Mouse (Mus musculus): ENCODE results near the gene Llgl2.
A peak's percentile ranks its signal among the peaks of the same experiment; 100 is the strongest.
"Not testable (repeated sequence)": the region's sequence is repeated elsewhere in the genome, so short reads cannot be mapped to it uniquely, and the experiment has no call there.

Gene Llgl2

DNA sequence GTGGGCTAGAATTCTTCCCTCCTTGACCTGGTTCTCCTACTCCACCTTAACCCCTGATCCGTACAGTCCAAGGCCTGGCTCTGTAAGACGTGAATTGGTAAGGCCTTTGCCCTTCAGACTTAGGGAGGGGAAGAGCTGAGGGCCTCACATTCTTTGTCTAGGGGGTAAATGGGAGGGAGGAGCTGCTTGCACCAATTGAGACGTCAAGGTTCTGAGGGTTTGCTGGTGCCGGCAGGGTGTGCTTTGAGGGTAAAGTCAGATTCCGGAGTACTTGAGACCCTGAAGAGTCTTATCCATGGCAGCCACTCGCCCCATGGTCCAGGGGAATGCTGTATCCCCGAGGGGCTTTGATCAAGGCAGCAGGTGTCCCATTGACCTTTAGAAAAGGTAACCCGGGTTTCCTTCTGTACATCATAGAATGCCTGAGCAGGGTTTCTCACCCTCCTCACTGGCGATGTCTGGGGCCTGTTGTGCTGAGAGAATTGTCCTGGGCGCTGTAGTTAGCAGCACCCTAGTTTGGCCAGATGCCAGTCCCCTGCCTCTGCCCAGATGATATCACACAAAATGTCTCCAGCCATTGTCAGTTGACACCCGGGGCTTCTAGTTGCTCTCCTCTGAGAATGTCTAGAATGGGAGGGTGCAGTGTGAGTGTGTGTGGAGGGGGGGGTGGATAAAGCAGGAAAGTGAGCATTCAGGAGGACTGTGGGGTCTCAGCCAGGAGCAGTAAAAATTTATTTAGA lies 13.0 kb downstream of the Llgl2 start:
- DNase-seq: no peak

- DNase-seq: no peak
These were observed 13.9 kb downstream of the Llgl2 start for GRCm38 (mm10) chr11:115837606-115838345.

- no peak for DNase-seq
These were observed 15.1 kb downstream of the Llgl2 start for GRCm38 (mm10) chr11:115838895-115839311.

- no peak for DNase-seq
These were observed 15.9 kb downstream of the Llgl2 start for GRCm38 (mm10) chr11:115839732-115840131.

GRCm38 (mm10) chr11:115841044-115841443 lies 17.2 kb downstream of the Llgl2 start:
- no peak for DNase-seq

GRCm38 (mm10) chr11:115841961-115842550 lies 18.2 kb downstream of the Llgl2 start:
- no peak for DNase-seq

DNA sequence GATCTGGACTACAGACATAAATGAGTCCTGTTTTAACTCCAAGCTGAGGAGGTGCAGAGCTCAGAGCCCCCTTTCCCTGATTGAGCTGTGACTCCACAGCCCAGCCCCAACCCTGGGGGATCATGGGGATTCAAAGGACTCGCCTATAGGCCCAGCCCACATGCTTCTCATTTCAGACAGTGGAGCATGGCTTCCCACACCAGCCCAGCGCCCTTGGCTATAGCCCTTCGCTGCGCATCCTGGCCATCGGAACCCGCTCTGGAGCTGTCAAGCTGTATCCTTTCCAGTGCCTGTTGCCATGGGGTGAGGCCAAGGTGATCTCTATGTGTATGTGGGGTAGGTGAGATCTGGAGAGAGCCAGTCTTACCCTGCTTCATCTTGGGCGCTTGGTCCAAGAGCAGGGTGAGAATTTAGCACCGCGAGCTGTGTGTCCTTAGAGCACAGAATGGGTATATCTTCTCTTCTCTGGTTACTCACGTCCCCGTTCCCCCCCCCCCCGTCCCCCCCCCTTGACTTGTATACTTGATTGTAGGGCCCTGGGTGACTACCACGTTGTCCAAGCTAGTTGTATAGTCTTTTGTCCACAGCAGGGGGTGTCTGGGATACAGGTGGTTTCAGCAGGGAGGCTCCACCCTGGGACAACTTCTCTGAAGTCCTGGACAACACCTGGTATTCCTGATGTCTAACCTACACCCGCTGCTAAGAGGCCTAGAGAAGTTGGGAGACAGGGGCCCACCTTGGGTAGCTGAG lies 19.5 kb downstream of the Llgl2 start:
- DNase-seq: no peak

DNA sequence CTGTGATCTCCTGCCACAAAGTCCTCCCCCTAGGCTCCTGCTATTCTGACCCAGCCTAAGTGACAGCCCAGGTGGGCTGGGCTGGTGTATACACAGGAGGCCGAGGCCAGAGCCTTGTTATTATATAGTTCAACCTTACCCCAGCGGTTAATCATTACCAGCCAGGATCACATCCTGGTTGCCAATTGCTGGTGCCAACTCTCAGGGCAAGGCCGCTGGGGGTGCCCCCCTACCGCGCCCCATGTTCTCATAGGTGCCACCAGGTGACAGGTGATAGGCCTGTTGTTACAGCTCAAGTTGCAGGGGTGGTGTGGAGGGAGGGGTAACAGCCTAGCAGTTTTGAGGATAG lies 20.0 kb downstream of the Llgl2 start:
- no peak for DNase-seq

DNA sequence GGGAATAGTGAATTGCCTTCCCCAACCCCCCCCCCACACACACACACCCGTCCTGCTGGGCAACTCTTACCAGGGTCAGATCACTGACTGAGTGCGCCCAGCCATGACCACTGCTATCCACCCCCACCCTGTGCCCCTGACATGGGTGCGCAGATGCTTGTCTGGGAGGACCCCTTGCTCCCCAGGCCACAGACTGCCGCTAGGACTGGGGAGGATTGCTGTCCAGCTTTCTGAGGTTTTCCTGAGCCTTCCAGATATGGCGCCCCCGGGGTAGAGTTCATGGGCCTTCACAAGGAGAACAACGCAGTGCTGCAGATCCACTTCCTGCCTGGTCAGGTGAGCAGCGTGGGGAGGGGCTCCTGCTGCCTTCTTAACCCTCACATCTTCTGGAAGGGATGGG lies 20.4 kb downstream of the Llgl2 start:
- no peak for DNase-seq

- DNase-seq: no peak
These were observed 22.0 kb downstream of the Llgl2 start for GRCm38 (mm10) chr11:115845819-115846218.

- no peak for DNase-seq
These were observed 30.8 kb downstream of the Llgl2 start for GRCm38 (mm10) chr11:115854674-115855073.

GRCm38 (mm10) chr11:115857146-115857545 lies 33.3 kb downstream of the Llgl2 start:
- DNase-seq: not testable (repeated sequence)

DNA sequence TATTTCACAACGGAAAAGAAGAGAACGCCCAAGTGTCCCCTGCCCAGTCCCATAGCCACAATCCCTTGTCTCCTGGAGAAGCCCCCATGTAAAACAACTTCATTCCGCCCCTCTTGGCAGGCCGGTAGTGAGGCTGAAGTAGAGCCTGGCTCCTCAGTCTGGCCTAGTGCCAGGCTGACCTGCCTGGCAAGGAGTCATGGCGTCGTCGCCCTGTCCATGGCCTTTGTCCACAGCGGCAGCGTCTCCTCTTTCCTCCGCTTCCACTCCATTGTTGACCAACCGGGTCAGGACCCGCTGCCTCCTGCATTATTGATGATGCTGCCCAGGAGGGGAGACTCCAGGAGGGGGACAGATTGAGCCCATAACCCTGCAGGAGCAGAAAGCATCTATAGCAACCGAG lies 34.1 kb downstream of the Llgl2 start:
- DNase-seq: no peak

DNA sequence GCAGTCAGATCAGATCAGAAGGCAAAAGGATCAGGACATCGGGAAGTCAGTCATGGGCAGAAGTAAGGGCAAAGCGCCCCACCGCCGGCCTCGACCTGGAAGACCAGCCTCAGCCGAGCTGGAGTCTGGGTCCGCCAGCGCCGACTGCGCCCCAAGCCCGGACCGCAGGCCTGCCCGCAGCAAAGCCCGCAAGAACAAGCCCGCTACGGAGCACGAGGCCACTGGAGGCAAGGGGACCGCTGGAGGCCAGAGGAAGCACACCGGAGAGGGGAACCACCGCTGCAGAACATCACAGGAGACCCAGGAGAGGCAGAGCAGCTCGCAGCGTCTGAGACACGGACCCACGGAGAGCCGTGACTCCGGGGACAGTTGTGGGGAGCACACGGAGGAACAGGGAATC lies 34.5 kb downstream of the Llgl2 start, which contains the start of gene Myo15b:
Myo15b (plus strand) TSS at position 53 of the 400 bp plus-strand sequence.
- DNase-seq: no peak

GRCm38 (mm10) chr11:115859143-115859945 lies 35.5 kb downstream of the Llgl2 start:
- DNase-seq: peak; percentile 67 to 75

- no peak for DNase-seq
These were observed 40.0 kb downstream of the Llgl2 start for GRCm38 (mm10) chr11:115863895-115864294.

DNA sequence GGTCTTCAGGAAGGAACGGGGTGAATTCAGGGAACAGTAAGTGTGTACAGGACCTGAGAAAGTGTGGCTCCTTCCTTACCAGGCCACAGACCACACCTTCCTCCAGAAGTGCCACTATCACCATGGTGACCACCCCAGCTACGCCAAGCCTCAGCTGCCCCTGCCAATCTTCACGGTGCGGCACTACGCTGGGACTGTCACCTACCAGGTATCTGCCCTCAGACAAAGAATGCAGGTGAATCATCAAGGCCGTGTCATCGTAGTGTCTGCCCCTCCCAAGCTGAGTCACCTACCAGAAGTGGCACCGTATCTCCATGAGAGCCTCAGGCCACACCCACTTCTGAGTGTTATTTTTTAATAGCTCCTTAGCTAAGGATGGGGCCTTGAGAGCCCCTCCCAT lies 45.5 kb downstream of the Llgl2 start:
- DNase-seq: no peak

- no peak for DNase-seq
These were observed 48.6 kb downstream of the Llgl2 start for GRCm38 (mm10) chr11:115872437-115872836.

- DNase-seq: no peak
These were observed 52.1 kb downstream of the Llgl2 start for GRCm38 (mm10) chr11:115875935-115876334.

GRCm38 (mm10) chr11:115876438-115876837 lies 52.6 kb downstream of the Llgl2 start:
- no peak for DNase-seq

DNA sequence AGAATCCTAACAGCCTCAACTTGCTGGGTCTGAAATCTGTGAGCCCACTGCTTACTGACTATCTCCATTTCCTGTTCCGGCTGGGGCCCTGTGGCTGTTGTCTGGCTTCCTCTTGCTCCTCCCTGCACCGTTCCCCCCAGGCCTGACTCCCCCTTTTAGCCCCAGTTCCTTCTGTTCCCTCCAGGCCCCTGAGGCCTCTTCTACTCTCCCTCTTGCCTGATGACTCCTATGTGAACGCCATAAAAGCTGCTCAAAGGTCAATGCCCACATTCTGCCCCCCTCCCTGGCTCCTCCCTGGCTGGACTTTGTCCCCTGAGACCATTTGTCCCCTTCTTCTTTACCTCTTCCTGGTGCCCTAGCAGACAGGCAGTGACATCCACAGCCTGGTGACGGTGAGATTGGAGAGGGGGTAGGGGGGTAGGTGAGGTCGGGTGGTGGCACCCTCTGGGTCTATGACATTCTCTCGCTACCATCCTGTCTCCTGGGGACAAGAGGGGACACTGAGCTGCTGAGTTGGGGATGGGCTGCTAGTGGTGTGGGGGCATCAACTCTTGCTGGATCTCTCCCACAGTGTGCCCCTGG lies 53.4 kb downstream of the Llgl2 start:
- no peak for DNase-seq

DNA sequence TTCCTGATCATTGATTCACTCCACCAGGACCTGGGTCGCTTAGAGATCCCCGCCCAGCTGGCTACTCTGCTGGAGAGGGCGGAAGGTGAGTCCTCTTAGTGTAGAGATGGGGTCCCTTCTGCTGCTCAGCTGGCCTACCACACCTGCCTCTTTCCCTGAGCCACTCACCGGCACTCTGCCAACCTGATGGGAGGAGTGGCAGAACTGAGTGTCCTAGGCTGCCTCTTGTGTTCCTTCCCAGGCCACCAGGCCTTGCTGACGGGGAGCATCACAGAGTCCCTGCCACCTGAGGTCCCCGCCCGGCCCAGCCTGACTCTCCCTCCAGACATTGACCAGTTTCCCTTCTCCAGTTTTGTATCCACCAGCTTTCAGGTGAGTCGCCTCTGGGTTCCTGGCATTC lies 54.2 kb downstream of the Llgl2 start:
- no peak for DNase-seq

Data from cerebellum, postnatal 36 days (tissue).